Mouse (Mus musculus): ENCODE measurements around the gene Chst15.

Chst15 gene

DNA sequence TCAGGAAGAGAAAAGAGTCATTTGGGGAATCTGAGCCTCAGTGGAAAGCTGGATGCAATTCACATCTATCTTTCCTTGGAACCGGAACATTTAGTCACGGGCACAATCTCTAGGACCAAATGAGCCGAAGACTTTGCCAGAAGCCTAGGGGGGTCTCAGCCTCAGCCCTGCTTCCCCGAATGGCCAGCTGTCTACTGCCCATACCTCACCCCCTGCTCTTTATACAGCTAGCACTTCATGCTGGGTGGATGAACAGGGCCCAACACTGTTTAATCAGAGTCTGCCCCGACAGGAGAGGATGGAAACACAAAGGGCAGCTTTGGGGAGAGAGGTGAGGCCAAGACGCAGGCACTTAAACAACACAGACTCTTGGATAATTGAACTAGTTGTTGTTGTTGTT is 53.8 kb downstream of the Chst15 start:
- DNase-seq (ENCODE audit: low spot score in 2 of 2), result no peak

DNA sequence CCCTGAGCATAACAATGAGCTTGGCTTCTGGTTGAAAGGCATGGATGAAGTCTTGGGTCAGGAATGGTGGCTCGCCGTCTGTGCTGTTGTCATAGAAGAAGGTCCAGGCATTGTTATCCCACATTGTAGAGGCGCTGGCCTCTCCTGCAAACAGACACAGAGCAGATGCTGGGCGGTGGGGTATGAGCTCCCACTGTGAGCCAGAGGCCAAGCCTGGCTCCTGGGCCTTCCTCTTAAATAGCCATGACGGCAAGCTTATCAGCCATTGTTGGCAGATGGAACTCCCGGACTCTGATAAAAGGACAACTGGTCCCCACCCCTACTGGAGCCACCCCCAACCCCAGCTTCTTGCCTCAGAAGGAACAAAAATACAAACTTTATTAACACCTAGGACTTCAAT is 54.3 kb downstream of the Chst15 start:
- DNase-seq (ENCODE audit: low spot score in 2 of 2), result no peak

DNA sequence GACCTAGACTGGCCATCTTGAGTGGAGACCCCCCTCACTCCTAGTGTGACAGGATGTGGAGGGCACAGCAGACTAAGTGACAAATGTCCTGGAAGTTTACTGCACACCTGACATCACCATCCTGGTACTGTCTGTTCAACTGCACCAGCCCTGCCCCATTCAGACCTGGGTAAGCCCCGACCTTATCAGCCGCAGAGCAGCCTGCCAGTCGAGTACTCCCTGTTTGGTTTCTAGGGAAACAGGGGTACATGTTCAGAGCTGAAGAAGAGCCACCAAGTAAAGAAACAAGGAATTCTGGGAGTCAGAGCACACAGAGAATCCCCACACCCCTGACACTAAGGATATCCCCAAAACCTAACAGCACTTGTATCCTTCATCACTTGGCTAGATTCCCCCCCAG is 55.1 kb downstream of the Chst15 start:
- DNase-seq (ENCODE audit: low spot score in 2 of 2), result no peak

DNA sequence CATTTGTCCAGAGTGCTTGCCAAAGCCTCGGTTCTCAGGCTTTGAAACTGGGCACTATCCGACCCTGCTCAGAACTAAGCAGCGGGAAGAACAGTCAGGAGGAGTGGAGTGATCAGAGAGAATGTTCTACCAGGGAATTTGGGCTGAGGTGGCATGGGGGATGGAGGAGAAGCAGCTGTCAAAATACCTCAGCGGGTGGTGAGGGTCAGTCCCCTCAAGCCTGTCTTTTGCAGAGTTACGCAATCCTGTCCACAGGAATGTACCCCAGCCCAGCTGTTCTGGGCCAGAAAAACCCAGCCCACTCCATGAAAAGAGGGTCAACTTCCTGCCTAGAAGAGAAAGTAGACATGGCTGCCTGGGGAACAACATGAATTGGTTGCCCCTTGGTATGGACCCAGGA is 56.4 kb downstream of the Chst15 start:
- DNase-seq (ENCODE audit: low spot score in 2 of 2), result no peak

DNA sequence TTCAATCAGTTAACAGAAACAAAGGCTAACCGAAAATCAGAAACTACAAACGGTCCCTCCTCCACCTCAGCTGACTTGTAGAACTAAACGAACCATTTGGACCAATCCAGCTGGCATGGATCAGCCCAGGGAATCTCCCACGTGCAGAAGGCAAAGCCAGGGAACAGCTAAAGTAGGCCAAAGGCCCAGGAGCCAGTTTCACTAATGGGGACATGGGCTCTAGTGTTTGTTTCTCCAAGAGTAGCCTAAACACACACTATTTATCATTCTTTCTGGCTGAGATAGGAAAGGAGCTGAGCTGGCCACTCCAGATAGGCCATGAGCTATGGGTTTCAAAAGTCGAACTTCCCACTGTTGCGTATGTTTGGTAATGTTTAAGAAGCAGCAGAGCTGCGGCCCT is 58.2 kb downstream of the Chst15 start:
- DNase-seq (ENCODE audit: low spot score in 2 of 2), result no peak

DNA sequence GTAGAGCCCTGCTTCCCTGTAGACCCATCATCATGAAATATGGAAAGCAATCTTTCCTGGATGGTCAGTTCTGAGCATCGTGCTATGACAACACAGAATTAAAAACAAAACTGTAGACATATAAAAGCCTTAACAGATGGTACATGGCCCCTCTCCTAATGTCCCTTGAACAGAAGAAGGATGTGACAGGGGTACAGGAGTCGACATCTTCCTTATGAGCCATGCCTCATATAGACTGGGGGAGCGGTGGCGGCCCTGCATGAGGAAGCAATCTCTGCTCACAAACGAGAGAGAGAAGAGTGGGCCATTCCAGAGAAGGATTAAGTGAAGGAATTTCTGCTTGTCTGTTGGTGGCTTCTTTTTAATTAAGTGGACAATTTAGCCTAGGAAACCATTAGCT is 58.8 kb downstream of the Chst15 start:
- DNase-seq (ENCODE audit: low spot score in 2 of 2), result no peak

DNA sequence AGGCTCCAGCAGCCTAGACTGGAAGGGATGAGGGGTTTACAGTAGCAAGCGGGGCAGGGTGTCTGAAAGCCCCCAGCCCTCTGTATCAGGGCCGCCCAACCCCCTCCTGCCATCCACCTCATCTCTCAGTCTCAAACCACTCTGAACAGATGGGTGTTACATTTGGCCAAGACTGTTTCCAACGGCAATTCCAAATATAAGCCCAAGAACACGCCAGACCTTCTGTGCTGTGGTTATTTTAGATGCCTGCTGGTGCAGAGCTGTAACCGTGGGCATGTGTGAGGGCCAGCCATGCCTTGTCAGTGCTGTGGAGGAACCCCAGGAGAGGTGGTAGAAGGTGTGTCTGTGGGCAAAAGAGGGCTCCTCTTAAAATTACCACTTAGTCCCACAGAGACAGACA is 63.5 kb downstream of the Chst15 start:
- peak; percentile 64 to 85 for DNase-seq (ENCODE audit: low spot score in 2 of 2)

DNA sequence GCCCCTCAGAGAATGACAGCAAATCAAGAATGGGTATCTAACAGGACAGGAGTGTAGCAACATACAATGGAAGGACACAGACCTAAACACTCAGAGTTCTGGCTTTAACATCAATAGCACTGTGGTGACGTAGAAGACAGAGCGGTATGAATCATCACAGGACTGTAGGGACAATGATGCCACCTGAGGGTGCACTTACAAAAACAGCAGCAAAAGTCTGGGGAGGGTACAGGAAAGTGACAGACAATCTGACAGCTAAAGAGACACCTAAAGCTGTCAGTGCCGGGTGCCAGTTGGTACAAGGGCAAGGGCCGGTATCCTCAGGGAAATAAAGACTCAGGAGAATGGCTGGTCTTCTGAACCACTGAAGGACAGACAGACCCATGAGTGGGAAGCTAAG is 64.0 kb downstream of the Chst15 start:
- DNase-seq (ENCODE audit: low spot score in 2 of 2), result no peak

DNA sequence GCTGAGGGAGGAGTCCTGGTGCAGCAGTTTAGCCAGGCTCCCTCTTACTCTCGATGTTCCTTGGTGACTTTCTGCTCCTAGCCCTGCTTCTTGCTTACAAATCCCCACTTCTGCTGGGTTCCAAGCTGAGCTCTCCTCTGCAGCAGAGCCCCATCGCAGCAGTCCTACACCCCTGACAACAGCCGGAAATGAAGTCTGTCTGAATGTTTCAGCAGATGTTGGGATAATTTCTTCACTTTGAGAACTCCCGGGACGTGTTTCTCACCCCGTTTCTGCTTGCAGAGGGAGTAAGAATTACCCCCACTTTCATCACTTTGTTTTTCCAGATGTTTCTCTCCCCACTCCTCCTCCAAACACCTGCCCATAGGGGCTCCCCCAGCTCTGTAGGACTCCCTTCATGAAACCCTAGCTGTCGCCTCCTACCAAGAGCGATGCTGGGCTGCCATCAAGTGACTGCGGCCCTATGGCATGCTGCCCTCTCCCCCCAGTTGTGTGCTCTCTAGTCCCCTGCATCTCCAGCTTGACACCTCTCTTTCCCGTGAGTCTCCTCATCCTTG is 67.4 kb downstream of the Chst15 start:
- no peak for DNase-seq (ENCODE audit: low spot score in 2 of 2)

DNA sequence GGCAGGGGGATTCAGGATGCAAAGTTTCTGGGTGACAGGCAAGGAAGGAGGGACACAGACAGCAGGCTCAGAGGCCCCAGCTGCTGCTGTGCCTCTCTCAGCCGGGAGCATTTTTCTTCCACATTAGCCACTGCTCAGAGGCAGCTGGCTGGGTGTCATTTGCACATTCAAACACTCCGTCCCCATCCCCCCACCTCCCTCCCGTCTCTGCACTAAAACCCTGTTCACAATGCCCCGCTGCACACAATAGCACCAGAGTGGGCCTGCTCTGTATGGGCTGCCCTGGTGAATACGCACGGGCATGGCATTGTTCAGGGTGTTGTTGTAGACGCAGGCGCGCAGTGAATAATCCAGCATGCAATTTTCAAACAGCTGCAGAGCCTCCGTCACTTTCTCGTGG is 69.5 kb downstream of the Chst15 start:
- peak in 1 of 2 experiments; percentile 31 for DNase-seq (ENCODE audit: low spot score in 2 of 2)

DNA sequence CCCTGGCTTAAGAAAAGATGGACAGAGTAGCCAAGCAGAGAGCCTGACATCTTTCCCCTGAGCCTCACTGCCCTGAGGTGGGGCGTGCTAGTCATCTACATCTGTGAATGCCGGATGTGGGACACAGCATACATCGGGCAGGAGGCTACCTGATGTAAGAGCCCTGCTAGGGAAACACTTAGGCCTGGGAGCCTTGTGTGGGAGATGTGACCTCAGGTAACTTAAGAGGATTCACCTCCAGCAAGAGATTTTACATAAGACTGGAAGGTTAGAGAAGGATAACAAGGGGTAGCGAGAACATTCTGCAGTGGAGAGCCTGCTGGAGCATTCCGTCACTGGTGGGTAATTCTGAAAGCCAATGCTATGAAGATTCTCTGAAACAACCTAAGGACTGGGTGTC is 69.9 kb downstream of the Chst15 start:
- DNase-seq (ENCODE audit: low spot score in 2 of 2), result no peak

DNA sequence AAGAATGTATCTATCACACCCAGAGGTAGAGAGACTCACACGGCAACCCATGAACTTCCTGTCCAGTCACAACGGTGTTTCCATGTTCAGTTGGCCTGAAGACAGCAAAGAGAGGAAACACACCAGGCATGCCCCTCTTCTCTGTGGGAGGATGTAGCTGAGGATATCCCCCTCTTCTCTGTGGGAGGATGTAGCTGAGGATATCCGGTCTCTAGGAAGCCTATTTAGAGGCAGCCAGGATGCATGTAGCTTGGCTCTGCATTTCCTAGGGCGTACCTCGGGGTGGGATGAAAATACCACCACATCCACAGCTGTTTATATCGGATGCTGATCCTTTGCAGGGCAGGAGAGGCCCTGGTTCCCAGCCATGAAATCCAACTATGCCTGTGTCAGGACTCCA is 71.3 kb downstream of the Chst15 start:
- no peak for DNase-seq (ENCODE audit: low spot score in 2 of 2)

DNA sequence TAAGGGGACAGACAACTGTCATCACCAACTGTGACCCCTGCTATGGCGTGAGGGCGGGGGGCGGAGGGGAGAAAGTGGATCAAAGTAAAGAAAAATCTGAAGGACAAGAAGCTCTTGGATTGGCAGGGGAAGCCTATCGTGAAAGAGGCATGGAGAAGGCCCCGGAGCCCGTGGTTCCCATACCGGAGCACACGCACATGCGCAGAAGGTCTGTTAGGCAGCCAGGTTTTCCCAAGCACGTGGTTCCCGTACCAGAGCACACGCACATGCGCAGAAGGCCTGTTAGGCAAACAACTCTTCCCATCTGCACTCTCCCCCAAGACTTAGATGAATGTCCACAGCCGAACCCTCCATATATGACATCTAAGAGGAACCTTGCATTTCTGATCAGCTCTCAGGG is 72.4 kb downstream of the Chst15 start:
- DNase-seq (ENCODE audit: low spot score in 2 of 2), result no peak

DNA sequence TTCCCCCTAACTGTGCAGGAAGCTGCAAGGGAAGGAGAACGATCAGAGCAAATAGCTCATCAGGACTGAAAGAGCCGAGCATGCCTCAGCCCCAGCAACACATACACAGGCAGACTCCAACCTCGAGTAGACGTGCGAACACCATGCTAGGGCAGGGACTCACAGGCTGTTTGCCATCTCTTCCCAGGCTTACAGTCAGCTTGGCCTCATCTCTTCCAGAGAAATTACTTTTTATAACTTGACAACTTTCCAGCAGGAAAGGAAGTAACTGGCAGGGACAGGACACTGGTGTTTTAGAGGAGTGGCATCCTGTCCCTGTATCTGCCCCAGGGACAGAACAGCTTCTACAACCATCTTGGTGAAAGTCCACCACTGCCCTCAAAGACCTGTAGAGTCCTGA is 73.8 kb downstream of the Chst15 start:
- no peak for DNase-seq (ENCODE audit: low spot score in 2 of 2)

DNA sequence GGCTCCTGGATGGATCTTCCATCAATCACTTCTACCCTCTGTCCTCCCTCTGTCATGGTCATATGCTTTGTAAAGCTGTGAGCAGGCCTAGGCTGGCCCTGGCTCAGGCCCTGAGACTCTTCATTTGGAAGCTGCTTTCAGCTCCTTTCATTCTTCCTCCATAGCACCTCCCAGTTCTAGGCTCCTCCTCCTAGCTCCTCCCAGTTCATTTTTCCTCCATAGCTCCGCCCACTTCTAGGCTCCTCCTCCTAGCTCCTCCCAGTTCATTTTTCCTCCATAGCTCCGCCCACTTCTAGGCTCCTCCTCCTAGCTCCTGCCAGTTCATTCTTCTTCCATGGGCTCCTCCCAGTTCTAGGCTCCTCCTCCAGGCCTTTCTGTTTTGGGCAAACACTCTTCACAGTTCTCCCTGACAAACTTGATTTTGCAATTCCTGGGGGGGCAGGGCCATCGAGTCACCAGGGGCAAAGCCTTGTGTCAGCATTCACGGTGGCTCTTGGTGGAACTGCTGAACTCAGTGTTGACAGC is 74.3 kb downstream of the Chst15 start:
- no peak for DNase-seq (ENCODE audit: low spot score in 2 of 2)

DNA sequence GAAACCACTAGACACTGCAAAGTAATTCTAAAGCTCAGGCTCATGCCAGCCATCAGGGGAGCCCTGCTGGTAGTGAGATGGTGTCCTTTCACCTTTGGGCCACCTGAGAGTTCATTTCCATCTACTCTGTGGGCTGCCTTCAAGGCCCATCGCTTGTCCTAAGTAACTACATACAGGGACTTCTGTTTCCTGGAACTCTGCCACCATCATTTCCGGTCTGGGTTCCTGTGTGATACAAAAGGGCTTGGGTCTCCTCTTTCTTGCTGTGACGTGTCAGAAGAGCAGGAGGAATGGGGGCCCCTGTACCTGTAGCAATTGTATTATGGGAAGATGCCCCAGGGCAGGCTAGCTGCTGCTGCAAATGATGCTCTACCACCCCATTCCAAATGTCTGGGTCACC is 78.1 kb downstream of the Chst15 start:
- DNase-seq (ENCODE audit: low spot score in 2 of 2), result no peak

DNA sequence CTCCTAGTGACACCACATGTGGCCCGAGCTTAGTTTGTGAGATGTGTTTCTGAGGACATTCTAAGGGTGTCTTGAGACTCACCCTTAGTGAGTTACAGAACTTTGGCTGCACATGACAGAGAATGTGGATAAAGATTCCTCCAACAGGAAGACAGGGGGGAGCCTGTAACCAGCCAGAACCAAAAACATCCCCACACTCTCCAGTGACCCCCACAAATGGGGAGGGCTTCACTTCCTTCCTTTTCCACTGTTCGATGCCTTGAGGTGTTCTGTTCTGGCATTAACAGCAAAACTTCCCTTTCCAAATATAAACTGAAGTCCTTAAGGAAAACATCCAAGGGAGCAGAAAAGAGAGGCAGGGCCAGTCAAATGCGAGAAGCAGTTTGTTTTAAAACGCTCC is 79.8 kb downstream of the Chst15 start:
- DNase-seq (ENCODE audit: low spot score in 2 of 2), result no peak

DNA sequence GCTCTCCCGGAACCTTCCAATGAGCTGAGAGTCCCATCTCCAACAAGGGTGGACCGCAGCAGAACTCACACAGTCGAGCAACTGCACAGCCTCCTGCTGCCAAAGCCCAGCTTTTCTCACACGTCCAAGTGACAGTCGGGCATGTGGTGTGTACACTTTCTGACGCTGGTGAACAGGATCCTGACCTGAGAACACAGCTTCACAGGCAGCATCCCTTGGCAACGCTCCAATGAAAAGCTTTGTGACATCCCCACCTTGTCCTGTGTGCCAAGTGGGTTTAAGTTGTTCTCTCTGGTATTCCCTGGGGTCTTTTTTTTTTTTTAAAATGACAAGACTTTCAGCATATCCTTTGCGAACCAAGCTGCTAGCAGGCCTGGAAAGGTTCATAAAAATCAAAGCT is 80.2 kb downstream of the Chst15 start:
- no peak for DNase-seq (ENCODE audit: low spot score in 2 of 2)

DNA sequence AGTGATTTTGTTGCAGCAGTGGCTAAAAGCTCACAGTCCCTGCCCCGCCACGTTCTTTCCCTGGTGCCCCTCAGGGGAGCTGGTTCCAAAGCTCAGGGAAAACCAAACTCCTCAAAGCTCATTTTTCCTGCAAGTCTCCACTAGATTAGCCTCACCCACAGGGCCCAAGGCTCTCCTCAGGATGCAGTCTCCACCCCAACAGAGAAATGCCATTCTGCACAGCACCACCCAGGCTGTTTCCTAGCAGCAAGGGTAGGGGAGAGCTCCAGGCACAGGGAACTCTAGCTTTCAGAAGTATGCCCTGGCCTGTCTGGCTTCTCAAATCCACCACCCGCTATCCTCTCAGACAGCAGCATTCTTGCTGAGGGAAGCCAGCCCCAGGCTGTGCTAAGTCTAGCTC is 82.8 kb downstream of the Chst15 start:
- no peak for DNase-seq (ENCODE audit: low spot score in 2 of 2)

DNA sequence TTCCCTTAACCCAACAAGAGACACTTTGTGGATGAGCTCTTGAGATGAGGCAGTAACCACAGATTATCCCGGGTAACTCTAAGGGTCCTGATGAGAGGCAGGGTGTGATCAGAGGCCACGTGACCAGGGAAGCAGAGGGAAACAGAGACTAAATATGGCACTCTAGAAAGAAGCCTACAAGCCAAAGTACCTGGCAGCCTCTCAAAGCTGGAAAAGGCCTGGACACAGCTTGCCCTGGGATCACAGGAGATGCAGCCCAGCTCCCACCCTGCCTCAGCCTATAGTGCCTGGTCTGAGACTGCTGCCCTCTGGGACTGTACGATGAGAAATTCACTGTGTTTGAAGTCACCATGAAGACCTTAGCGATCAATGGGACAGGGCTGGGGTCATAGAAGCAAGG is 83.3 kb downstream of the Chst15 start:
- no peak for DNase-seq (ENCODE audit: low spot score in 2 of 2)

DNA sequence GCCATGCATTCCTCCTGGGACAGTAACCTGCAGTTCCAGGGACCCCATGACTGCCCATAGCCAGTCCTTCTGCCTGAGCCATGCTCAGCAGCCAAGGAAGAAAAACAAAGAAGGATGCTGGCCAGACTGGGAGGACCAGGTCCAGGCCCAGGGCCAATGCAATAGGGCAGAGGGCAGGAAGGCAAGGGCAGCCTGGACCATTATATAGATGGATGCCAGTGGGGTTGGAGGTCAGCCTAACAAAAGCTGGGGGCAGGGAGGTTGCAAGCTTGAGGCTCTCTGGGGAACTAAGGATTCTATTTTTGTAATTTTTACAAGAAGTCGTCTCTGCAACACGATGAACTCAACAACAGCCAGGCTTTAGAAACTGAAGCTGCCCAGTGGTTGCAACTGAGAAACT is 84.1 kb downstream of the Chst15 start:
- DNase-seq (ENCODE audit: low spot score in 2 of 2), result no peak

DNA sequence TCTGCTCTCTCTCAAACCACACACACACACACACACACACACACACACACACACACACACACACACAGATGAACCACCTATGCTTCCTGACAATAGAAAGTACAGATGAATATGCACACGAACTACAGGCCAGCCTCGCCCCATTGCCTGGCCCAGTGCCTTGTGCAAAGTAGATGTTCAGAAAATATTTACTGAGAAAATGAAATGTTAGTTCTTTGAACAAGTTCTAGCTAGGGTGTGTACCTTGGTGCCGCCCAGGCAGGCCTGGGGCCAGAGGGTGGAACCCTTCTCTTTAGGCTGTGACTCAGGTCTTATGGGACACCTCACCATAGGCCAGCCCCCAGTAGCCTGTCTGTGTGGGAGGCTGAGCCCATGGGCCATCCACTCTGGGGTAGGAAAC is 85.6 kb downstream of the Chst15 start:
- no peak for DNase-seq (ENCODE audit: low spot score in 2 of 2)

DNA sequence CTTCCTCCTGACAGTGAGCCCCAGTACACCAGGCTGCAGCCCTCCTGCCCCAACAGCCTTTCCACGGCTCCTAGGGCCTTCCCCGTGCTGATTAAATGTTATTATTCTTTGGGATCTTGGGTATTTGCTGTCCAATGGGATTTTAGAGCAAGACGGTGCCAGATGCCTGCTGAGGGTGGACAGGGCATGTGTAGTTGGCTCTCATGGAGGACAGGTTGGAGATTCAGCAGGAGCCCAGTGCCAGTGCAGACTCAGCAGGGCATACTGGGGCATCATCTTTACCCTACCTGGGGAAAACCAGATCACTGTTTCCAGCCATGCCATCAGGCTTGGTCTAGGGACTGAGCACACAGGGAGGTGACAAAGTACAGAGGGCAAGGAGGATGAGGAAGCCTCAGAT is 86.1 kb downstream of the Chst15 start:
- DNase-seq (ENCODE audit: low spot score in 2 of 2), result no peak

DNA sequence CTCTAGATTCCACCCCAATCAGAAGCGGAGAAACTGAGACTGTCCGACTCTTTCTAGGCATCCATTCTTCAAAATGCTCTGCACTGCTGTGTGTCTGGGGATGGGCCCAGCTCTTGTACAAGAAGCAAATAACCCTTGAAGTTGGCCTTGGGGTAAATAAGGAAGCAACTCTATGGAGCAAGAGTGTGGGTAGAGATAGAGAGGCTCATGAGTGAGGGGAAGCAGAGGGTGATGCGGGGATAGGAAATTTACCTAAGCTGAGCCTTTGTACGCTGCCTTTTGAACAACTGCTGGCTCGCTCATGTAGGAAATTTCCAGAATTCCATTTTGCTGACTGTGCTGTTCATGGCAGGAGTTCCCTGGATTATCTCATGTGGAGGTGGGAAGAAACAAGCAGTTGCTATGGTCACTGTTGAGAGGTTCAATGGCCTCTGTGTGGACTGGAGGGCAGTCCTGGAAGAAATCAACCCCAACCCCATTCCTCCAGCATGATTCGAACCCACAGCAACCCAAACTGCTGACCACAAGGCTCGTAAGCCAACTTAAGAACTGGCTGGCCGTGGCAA is 89.9 kb downstream of the Chst15 start:
- no peak for DNase-seq (ENCODE audit: low spot score in 2 of 2)

Data from left cerebral cortex, adult 9 months (tissue).